Mouse (Mus musculus): ENCODE results near the gene Gm42715. TPM values are rescaled to one million over a fixed set of nuclear protein-coding genes. Genes with fewer than 3 reads are reported as not detected.

The Gm42715 gene
- polyA plus RNA-seq, 1 experiment from 2014 or later, result 24.7 TPM

GRCm38 (mm10) chr7:127511808-127512230 lies 7.6 kb upstream of the Gm42715 start, which contains the start of gene Srcap:
Gene Srcap (plus strand): TSS chr7:127511983.
- Histone ChIP-seq H3K9me3 (ENCODE audit: control insufficient read depth, low read length) (no peaks in the 10 kb centered on the region), H3K4me3 (ENCODE audit: low read depth, low read length) (peak within 1 kb of the TSS; percentile 86), H3K27me3 (ENCODE audit: control insufficient read depth, insufficient read depth, low read length) (no peaks in the 10 kb centered on the region), H3K4me2 (ENCODE audit: low read depth, low read length, severe bottlenecking) (peak within 1 kb of the TSS; percentile 55), H3K36me3 (ENCODE audit: control insufficient read depth, insufficient read depth, low read length) (no peaks in the 10 kb centered on the region; the same call in 1 of the 2 replicates), H3K4me1 (replicated peaks; ENCODE audit: control insufficient read depth, insufficient read depth, low read length) (peaks cover 5% of the 10 kb centered on the region; the same call in 1 of the 2 replicates), H3K9ac (ENCODE audit: low read length) (peak within 1 kb of the TSS; percentile 93), H3K27ac (ENCODE audit: low read depth, low read length) (peak within 1 kb of the TSS; percentile 95)
- peak; percentile 98 for ATAC-seq (replicated peaks; ENCODE audit: low FRiP score)
- peak; percentile 98 for DNase-seq (ENCODE audit: low spot score)
- under 1% methylated on average over 35 of the region's 37 CpGs for WGBS

DNA sequence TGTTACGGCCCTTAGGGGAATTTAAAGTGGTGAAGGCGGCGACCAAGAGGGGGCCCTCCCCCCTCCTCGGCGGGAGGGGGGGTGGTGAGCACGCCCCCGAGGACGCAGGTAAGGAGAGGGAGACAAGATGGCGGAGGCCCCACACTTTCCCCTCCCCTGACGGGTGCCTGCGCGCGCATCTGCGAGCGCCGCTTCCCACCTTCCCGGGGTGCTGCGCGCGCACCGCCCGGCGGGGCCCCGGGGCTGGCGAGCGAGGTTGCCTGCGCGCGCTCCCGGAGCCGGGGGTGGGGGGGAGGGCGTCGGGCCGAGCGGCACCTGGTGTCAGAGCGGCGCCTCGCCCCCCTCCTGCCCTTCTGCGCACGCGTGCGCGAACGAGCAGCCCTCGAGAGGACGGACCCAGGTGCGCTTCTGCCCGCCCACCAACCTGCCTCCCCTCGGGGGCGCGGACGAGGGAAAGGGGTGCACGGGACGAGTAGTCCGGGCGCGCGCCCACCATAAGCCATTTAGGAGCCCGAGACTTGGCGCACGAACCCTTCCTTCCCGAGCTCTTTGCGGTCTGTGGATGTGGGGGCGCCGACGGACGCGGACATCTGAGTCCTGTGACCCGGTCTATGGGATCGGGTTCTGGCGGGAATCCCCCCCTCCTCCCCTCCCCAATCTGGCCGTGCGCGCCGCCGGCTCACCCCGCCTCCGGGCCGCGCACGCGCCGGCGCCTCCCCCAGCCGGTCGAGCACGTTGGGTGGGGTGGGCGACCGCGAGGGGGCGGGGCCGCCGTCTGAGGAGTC lies 7.0 kb upstream of the Gm42715 start:
- H3K9me3 ChIP-seq (ENCODE audit: control insufficient read depth, low read length), result no peaks in the 10 kb centered on the region
- H3K27me3 ChIP-seq (ENCODE audit: control insufficient read depth, insufficient read depth, low read length), result no peaks in the 10 kb centered on the region
- H3K36me3 ChIP-seq (ENCODE audit: control insufficient read depth, insufficient read depth, low read length), result no peaks in the 10 kb centered on the region; the same call in 1 of the 2 replicates
- DNase-seq (ENCODE audit: low spot score), result peak; percentile 97
- H3K4me2 ChIP-seq (ENCODE audit: low read depth, low read length, severe bottlenecking), result peak overlapping the region; percentile 55
- WGBS, result under 1% methylated on average over 57 of the region's 93 CpGs
- peak; percentile 78 for ATAC-seq (replicated peaks; ENCODE audit: low FRiP score)
- peak overlapping the region; percentile 93 for H3K9ac ChIP-seq (ENCODE audit: low read length)
- H3K4me1 ChIP-seq (replicated peaks; ENCODE audit: control insufficient read depth, insufficient read depth, low read length), result peaks cover 5% of the 10 kb centered on the region; the same call in 1 of the 2 replicates
- H3K4me3 ChIP-seq (ENCODE audit: low read depth, low read length), result peak overlapping the region; percentile 86
- peak overlapping the region; percentile 95 for H3K27ac ChIP-seq (ENCODE audit: low read depth, low read length)

- no peaks in the 10 kb centered on the region; the same call in 1 of the 2 replicates for H3K36me3 ChIP-seq (ENCODE audit: control insufficient read depth, insufficient read depth, low read length)
- WGBS, result 56% methylated on average over 8 of the region's 8 CpGs
- peaks cover 5% of the 10 kb centered on the region; the same call in 1 of the 2 replicates for H3K4me1 ChIP-seq (replicated peaks; ENCODE audit: control insufficient read depth, insufficient read depth, low read length)
- DNase-seq (ENCODE audit: low spot score) (no peak), ATAC-seq (replicated peaks; ENCODE audit: low FRiP score) (no peak)
- peak overlapping the region; percentile 86 for H3K4me3 ChIP-seq (ENCODE audit: low read depth, low read length)
- peak overlapping the region; percentile 93 for H3K9ac ChIP-seq (ENCODE audit: low read length)
- no peaks in the 10 kb centered on the region for H3K9me3 ChIP-seq (ENCODE audit: control insufficient read depth, low read length)
- H3K27me3 ChIP-seq (ENCODE audit: control insufficient read depth, insufficient read depth, low read length), result no peaks in the 10 kb centered on the region
- peak overlapping the region; percentile 55 for H3K4me2 ChIP-seq (ENCODE audit: low read depth, low read length, severe bottlenecking)
- H3K27ac ChIP-seq (ENCODE audit: low read depth, low read length), result peak overlapping the region; percentile 95; the same call in 1 of the 2 replicates
Observed at GRCm38 (mm10) chr7:127513016-127513390, 6.4 kb upstream of the Gm42715 start.

- H3K4me3 ChIP-seq (ENCODE audit: low read depth, low read length), result no peak overlapping the region; the same call in 1 of the 2 replicates
- H3K27ac ChIP-seq (ENCODE audit: low read depth, low read length), result no peak overlapping the region
- no peak for DNase-seq (ENCODE audit: low spot score)
- no peak overlapping the region for H3K9ac ChIP-seq (ENCODE audit: low read length)
- H3K9me3 ChIP-seq (ENCODE audit: control insufficient read depth, low read length), result no peaks in the 10 kb centered on the region
- peaks cover 5% of the 10 kb centered on the region; the same call in 1 of the 2 replicates for H3K4me1 ChIP-seq (replicated peaks; ENCODE audit: control insufficient read depth, insufficient read depth, low read length)
- no peaks in the 10 kb centered on the region for H3K27me3 ChIP-seq (ENCODE audit: control insufficient read depth, insufficient read depth, low read length)
- no peak for ATAC-seq (replicated peaks; ENCODE audit: low FRiP score)
- 92% methylated on average over 3 of the region's 3 CpGs for WGBS
- peak overlapping the region; percentile 55; the same call in 1 of the 2 replicates for H3K4me2 ChIP-seq (ENCODE audit: low read depth, low read length, severe bottlenecking)
- no peaks in the 10 kb centered on the region; the same call in 1 of the 2 replicates for H3K36me3 ChIP-seq (ENCODE audit: control insufficient read depth, insufficient read depth, low read length)
Observed at GRCm38 (mm10) chr7:127513781-127514180, 5.6 kb upstream of the Gm42715 start.

GRCm38 (mm10) chr7:127515846-127516245 lies 3.5 kb upstream of the Gm42715 start:
- Histone ChIP-seq H3K4me1 (replicated peaks; ENCODE audit: control insufficient read depth, insufficient read depth, low read length) (peaks cover 5% of the 10 kb centered on the region; the same call in 1 of the 2 replicates), H3K4me3 (ENCODE audit: low read depth, low read length) (no peak overlapping the region), H3K27me3 (ENCODE audit: control insufficient read depth, insufficient read depth, low read length) (no peaks in the 10 kb centered on the region), H3K36me3 (ENCODE audit: control insufficient read depth, insufficient read depth, low read length) (peaks cover 4% of the 10 kb centered on the region; the same call in 1 of the 2 replicates), H3K9ac (ENCODE audit: low read length) (no peak overlapping the region), H3K27ac (ENCODE audit: low read depth, low read length) (no peak overlapping the region), H3K4me2 (ENCODE audit: low read depth, low read length, severe bottlenecking) (no peak overlapping the region), H3K9me3 (ENCODE audit: control insufficient read depth, low read length) (no peaks in the 10 kb centered on the region)
- DNase-seq (ENCODE audit: low spot score) (no peak), ATAC-seq (replicated peaks; ENCODE audit: low FRiP score) (no peak)
- 94% methylated on average over 7 of the region's 7 CpGs for WGBS

GRCm38 (mm10) chr7:127516344-127516743 lies 3.0 kb upstream of the Gm42715 start:
- no peak overlapping the region for H3K9ac ChIP-seq (ENCODE audit: low read length)
- no peak for ATAC-seq (replicated peaks; ENCODE audit: low FRiP score)

DNA sequence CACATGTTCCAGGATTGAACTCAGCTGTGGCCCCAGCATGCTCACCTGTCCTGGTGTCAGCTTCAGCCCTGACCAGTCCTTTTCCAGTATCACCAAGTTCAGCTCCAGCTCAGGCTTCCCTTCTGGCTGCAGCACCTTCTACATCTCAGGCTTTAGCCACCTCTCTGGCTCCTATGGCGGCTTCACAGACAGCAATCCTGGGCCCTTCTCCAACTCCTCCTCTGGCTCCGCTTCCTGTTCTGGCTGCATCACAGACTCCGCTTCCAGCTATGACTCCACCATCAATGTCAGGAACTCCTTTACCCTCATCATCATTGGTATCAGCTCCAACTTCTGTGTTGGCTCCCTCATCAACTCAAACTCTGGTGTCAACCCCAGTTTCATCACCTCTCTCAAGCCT lies 22.3 kb downstream of the Gm42715 start:
- no peak for DNase-seq (ENCODE audit: low spot score)
- H3K9ac ChIP-seq (ENCODE audit: low read length), result no peak overlapping the region
- WGBS, result 98% methylated on average over 3 of the region's 3 CpGs
- H3K4me1 ChIP-seq (replicated peaks; ENCODE audit: control insufficient read depth, insufficient read depth, low read length), result no peaks in the 10 kb centered on the region
- no peak overlapping the region for H3K4me3 ChIP-seq (ENCODE audit: low read depth, low read length)
- H3K4me2 ChIP-seq (ENCODE audit: low read depth, low read length, severe bottlenecking), result no peak overlapping the region
- no peak for ATAC-seq (replicated peaks; ENCODE audit: low FRiP score)
- peaks cover 54% of the 10 kb centered on the region for H3K36me3 ChIP-seq (ENCODE audit: control insufficient read depth, insufficient read depth, low read length)
- no peak overlapping the region for H3K27ac ChIP-seq (ENCODE audit: low read depth, low read length)
- H3K9me3 ChIP-seq (ENCODE audit: control insufficient read depth, low read length), result no peaks in the 10 kb centered on the region
- no peaks in the 10 kb centered on the region for H3K27me3 ChIP-seq (ENCODE audit: control insufficient read depth, insufficient read depth, low read length)

More at GRCm38 (mm10) chr7:127516344-127516743, 3.0 kb upstream of the Gm42715 start:
- H3K9me3 ChIP-seq (ENCODE audit: control insufficient read depth, low read length), result no peaks in the 10 kb centered on the region
- H3K36me3 ChIP-seq (ENCODE audit: control insufficient read depth, insufficient read depth, low read length), result peaks cover 5% of the 10 kb centered on the region; the same call in 1 of the 2 replicates
- H3K4me2 ChIP-seq (ENCODE audit: low read depth, low read length, severe bottlenecking), result no peak overlapping the region
- 97% methylated on average over 6 of the region's 7 CpGs for WGBS
- peaks cover 5% of the 10 kb centered on the region; the same call in 1 of the 2 replicates for H3K4me1 ChIP-seq (replicated peaks; ENCODE audit: control insufficient read depth, insufficient read depth, low read length)
- DNase-seq (ENCODE audit: low spot score), result no peak
- H3K27me3 ChIP-seq (ENCODE audit: control insufficient read depth, insufficient read depth, low read length), result no peaks in the 10 kb centered on the region
- no peak overlapping the region for H3K27ac ChIP-seq (ENCODE audit: low read depth, low read length)
- H3K4me3 ChIP-seq (ENCODE audit: low read depth, low read length), result no peak overlapping the region

DNA sequence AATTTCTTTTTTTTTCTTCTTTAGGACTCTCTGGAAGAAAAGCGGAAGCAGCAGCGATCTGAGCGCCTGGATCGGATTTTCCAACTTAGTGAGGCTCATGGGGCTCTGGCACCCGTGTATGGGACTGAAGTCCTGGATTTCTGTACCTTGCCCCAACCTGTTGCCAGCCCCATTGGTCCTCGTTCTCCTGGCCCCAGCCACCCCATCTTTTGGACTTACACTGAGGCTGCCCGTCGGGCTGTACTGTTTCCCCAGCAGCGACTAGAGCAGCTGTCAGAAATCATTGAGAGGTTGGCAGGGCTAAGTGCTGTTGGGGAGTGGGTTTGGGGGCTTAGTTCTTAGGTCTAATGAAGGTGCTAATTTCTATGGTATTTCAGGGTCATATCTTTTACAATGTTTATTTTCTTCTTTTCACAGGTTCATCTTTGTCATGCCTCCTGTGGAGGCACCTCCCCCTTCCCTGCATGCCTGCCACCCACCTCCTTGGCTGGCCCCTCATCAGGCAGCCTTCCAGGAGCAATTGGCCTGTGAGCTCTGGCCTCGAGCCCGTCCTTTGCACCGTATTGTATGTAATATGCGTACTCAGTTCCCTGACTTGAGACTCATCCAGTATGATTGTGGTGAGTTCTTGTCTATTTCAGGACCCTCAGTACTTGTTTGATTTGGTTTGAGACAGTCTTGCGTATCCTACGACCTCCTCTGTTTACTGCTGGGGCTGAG lies 29.9 kb downstream of the Gm42715 start:
- Histone ChIP-seq H3K4me3 (ENCODE audit: low read depth, low read length) (no peak overlapping the region), H3K36me3 (ENCODE audit: control insufficient read depth, insufficient read depth, low read length) (peaks cover 21% of the 10 kb centered on the region; the same call in 1 of the 2 replicates), H3K27me3 (ENCODE audit: control insufficient read depth, insufficient read depth, low read length) (no peaks in the 10 kb centered on the region), H3K4me2 (ENCODE audit: low read depth, low read length, severe bottlenecking) (no peak overlapping the region), H3K4me1 (replicated peaks; ENCODE audit: control insufficient read depth, insufficient read depth, low read length) (no peaks in the 10 kb centered on the region), H3K9ac (ENCODE audit: low read length) (no peak overlapping the region), H3K9me3 (ENCODE audit: control insufficient read depth, low read length) (no peaks in the 10 kb centered on the region), H3K27ac (ENCODE audit: low read depth, low read length) (no peak overlapping the region)
- no peak for ATAC-seq (replicated peaks; ENCODE audit: low FRiP score)
- 91% methylated on average over 15 of the region's 15 CpGs for WGBS
- DNase-seq (ENCODE audit: low spot score), result no peak
